Comparison of ENCODE assay signal across 13 mouse cellular contexts in genomic region chr11:57089527-57089926, GRCm38 (mm10).
DNase-seq lines count a peak whose midpoint lies in the region; ATAC-seq and TF ChIP-seq lines count a peak whose summit lies in the region.
"Had no signal": no experiment of that assay in that cellular context is flagged by ENCODE, and none has a peak within 500 bp of the region (broad histone marks: within the 10 kb centered on the region; RNA-seq: fewer than 3 reads in every experiment).

No protein-coding gene starts in this region.

- WGBS in heart, embryonic 10.5 days: 89% methylated on average over 5 of the region's 5 CpGs
- 35% methylated on average over 5 of the region's 5 CpGs for WGBS in neural tube, embryonic 13.5 days
- WGBS in forebrain, postnatal 0 days: 32% methylated on average over 5 of the region's 5 CpGs
- 40% methylated on average over 5 of the region's 5 CpGs for whole genome bisulfite sequencing in neural tube, embryonic 14.5 days

- no peaks in the 10 kb centered on the region for H3K36me3 ChIP-seq in heart, embryonic 10.5 days
- no peaks in the 10 kb centered on the region for H3K36me3 ChIP-seq in neural tube, embryonic 13.5 days
- no peaks in the 10 kb centered on the region for H3K36me3 ChIP-seq in forebrain, postnatal 0 days (ENCODE audit: insufficient read depth)
- no peaks in the 10 kb centered on the region for H3K36me3 ChIP-seq in neural tube, embryonic 14.5 days (ENCODE audit: control insufficient read depth, insufficient read depth, low read length)
- H3K36me3 ChIP-seq: embryonic facial prominence, embryonic 13.5 days; heart, embryonic 13.5 days; limb, embryonic 13.5 days; lung, embryonic 15.5 days had no signal

- H3K4me3 ChIP-seq in heart, embryonic 10.5 days: no peak overlapping the region
- H3K4me3 ChIP-seq in neural tube, embryonic 13.5 days: no peak overlapping the region
- H3K4me3 ChIP-seq in forebrain, postnatal 0 days (ENCODE audit: low read depth, low read length): no peak overlapping the region
- no peak overlapping the region for H3K4me3 ChIP-seq in neural tube, embryonic 14.5 days (ENCODE audit: low read depth, low read length)
- H3K4me3 ChIP-seq: embryonic facial prominence, embryonic 13.5 days; heart, embryonic 13.5 days; limb, embryonic 13.5 days; lung, embryonic 15.5 days had no signal

- no peak overlapping the region for H3K27ac ChIP-seq in heart, embryonic 10.5 days
- H3K27ac ChIP-seq in neural tube, embryonic 13.5 days (replicated peaks): no peak overlapping the region
- H3K27ac ChIP-seq in forebrain, postnatal 0 days (ENCODE audit: low read depth, low read length): 0 out of 2 replicates have a peak overlapping the region, but pooled peaks have one; percentile 6
- no peak overlapping the region for H3K27ac ChIP-seq in neural tube, embryonic 14.5 days (ENCODE audit: low read depth, low read length)
- H3K27ac ChIP-seq: embryonic facial prominence, embryonic 13.5 days; heart, embryonic 13.5 days; limb, embryonic 13.5 days; lung, embryonic 15.5 days had no signal

- H3K27me3 ChIP-seq in heart, embryonic 10.5 days (ENCODE audit: insufficient read depth, poor library complexity, severe bottlenecking): no peaks in the 10 kb centered on the region
- no peaks in the 10 kb centered on the region for H3K27me3 ChIP-seq in neural tube, embryonic 13.5 days
- H3K27me3 ChIP-seq in forebrain, postnatal 0 days (ENCODE audit: insufficient read depth, low read length): no peaks in the 10 kb centered on the region
- H3K27me3 ChIP-seq in neural tube, embryonic 14.5 days (ENCODE audit: control insufficient read depth, insufficient read depth, low read length): no peaks in the 10 kb centered on the region
- H3K27me3 ChIP-seq: embryonic facial prominence, embryonic 13.5 days; heart, embryonic 13.5 days; limb, embryonic 13.5 days; lung, embryonic 15.5 days; Patski had no signal

- H3K9ac ChIP-seq in neural tube, embryonic 13.5 days: no peak overlapping the region
- no peak overlapping the region for H3K9ac ChIP-seq in forebrain, postnatal 0 days
- no peak overlapping the region for H3K9ac ChIP-seq in neural tube, embryonic 14.5 days (replicated peaks; ENCODE audit: low read depth, low read length)
- H3K9ac ChIP-seq: embryonic facial prominence, embryonic 13.5 days; heart, embryonic 13.5 days; limb, embryonic 13.5 days; lung, embryonic 15.5 days had no signal

- DNase-seq in heart, adult 11 months: peak; percentile 82
- no peak for DNase-seq in heart, embryonic 10.5 days (ENCODE audit: low spot score)
- no peak for DNase-seq in neural tube, embryonic 10.5 days (ENCODE audit: extremely low spot score, low spot score)
- peak; percentile 47 for DNase-seq in forebrain, postnatal 0 days
- no peak for DNase-seq in kidney, postnatal 14 days
- DNase-seq: cerebellum, postnatal 36 days had no signal

- H3K4me1 ChIP-seq in heart, embryonic 10.5 days: no peaks in the 10 kb centered on the region
- H3K4me1 ChIP-seq in neural tube, embryonic 13.5 days (replicated peaks): peaks cover 9% of the 10 kb centered on the region; the same call in 1 of the 2 replicates
- no peaks in the 10 kb centered on the region for H3K4me1 ChIP-seq in forebrain, postnatal 0 days (ENCODE audit: insufficient read depth)
- no peaks in the 10 kb centered on the region for H3K4me1 ChIP-seq in neural tube, embryonic 14.5 days (ENCODE audit: control insufficient read depth, insufficient read depth, low read length)
- H3K4me1 ChIP-seq: embryonic facial prominence, embryonic 13.5 days; heart, embryonic 13.5 days; limb, embryonic 13.5 days; lung, embryonic 15.5 days had no signal

- no peak overlapping the region for H3K4me2 ChIP-seq in neural tube, embryonic 13.5 days
- no peak overlapping the region for H3K4me2 ChIP-seq in forebrain, postnatal 0 days (ENCODE audit: low read depth)
- H3K4me2 ChIP-seq in neural tube, embryonic 14.5 days (ENCODE audit: low read depth, low read length): no peak overlapping the region
- H3K4me2 ChIP-seq: embryonic facial prominence, embryonic 13.5 days; heart, embryonic 13.5 days; limb, embryonic 13.5 days; lung, embryonic 15.5 days had no signal

- 0 out of 2 replicates have a peak, but pooled peaks cover 2% of the 10 kb centered on the region for H3K9me3 ChIP-seq in heart, embryonic 10.5 days
- peaks cover 6% of the 10 kb centered on the region; the same call in 1 of the 2 replicates for H3K9me3 ChIP-seq in neural tube, embryonic 13.5 days
- H3K9me3 ChIP-seq in forebrain, postnatal 0 days (ENCODE audit: low read length): no peaks in the 10 kb centered on the region
- H3K9me3 ChIP-seq in neural tube, embryonic 14.5 days (ENCODE audit: control insufficient read depth, low read length): no peaks in the 10 kb centered on the region
- H3K9me3 ChIP-seq: embryonic facial prominence, embryonic 13.5 days; heart, embryonic 13.5 days; limb, embryonic 13.5 days; lung, embryonic 15.5 days had no signal

- peak; percentile 56; the same call in 1 of the 2 replicates for ATAC-seq in neural tube, embryonic 13.5 days (ENCODE audit: low read depth)
- ATAC-seq in forebrain, postnatal 0 days: peak; percentile 70
- ATAC-seq in neural tube, embryonic 14.5 days (ENCODE audit: low read depth): peak; percentile 70; the same call in 1 of the 2 replicates
- ATAC-seq: Patski had no signal

- TF ChIP-seq CTCF in forebrain, postnatal 0 days (IDR thresholded peaks at IDR 0.05; ENCODE audit: low read depth): no peak

Comparison
In these comparisons a context has a peak if more than half of its experiments do, and no peak if none do; other contexts are left out.
1. DNase-seq: peak in heart, adult 11 months (single experiment) and forebrain, postnatal 0 days (single experiment); none in heart, embryonic 10.5 days (single experiment), neural tube, embryonic 10.5 days (single experiment) and kidney, postnatal 14 days (single experiment).
2. Peak in every context shown above with its lines, with median percentiles within 50 percentile points of each other: ATAC-seq.